23 mouse cellular contexts compared by ENCODE assay signal in genomic region chr14:75237096-75237495, GRCm38 (mm10). TPM values are rescaled to one million over a fixed set of nuclear protein-coding genes. Genes with fewer than 3 reads are reported as not detected.
DNase-seq lines count a peak whose midpoint lies in the region; ATAC-seq lines count a peak whose summit lies in the region.
"Had no signal": no experiment of that assay in that cellular context is flagged by ENCODE, and none has a peak within 500 bp of the region (broad histone marks: within the 10 kb centered on the region; RNA-seq: fewer than 3 reads in every experiment).

No protein-coding gene starts in this region.

- H3K27me3 ChIP-seq in hindbrain, embryonic 14.5 days (ENCODE audit: control insufficient read depth, insufficient read depth, low read length) = no peaks in the 10 kb centered on the region
- no peaks in the 10 kb centered on the region for H3K27me3 ChIP-seq in hindbrain, embryonic 16.5 days (replicated peaks; ENCODE audit: control insufficient read depth, insufficient read depth, low read length)
- no peaks in the 10 kb centered on the region for H3K27me3 ChIP-seq in neural tube, embryonic 13.5 days
- H3K27me3 ChIP-seq in neural tube, embryonic 15.5 days (replicated peaks) = no peaks in the 10 kb centered on the region
- H3K27me3 ChIP-seq in forebrain, embryonic 15.5 days = no peaks in the 10 kb centered on the region
- H3K27me3 ChIP-seq in heart, embryonic 11.5 days (ENCODE audit: control insufficient read depth, insufficient read depth, low read length) = no peaks in the 10 kb centered on the region
- H3K27me3 ChIP-seq: heart, embryonic 12.5 days had no signal

- no peak for ATAC-seq in hindbrain, embryonic 14.5 days (ENCODE audit: low FRiP score)
- ATAC-seq in hindbrain, embryonic 16.5 days = no peak
- ATAC-seq in neural tube, embryonic 13.5 days (ENCODE audit: low read depth) = no peak
- no peak for ATAC-seq in neural tube, embryonic 15.5 days (ENCODE audit: low FRiP score)
- no peak for ATAC-seq in forebrain, embryonic 15.5 days (replicated peaks)
- ATAC-seq in heart, embryonic 11.5 days (replicated peaks; ENCODE audit: insufficient number of reproducible peaks, low FRiP score, low TSS enrichment) = no peak
- ATAC-seq: inflammation-experienced regulatory T-cells, adult 6 months had no signal

- H3K27ac ChIP-seq in hindbrain, embryonic 14.5 days = 0 out of 2 replicates have a peak overlapping the region, but pooled peaks have one; percentile 33
- H3K27ac ChIP-seq in hindbrain, embryonic 16.5 days (ENCODE audit: low read depth, low read length) = no peak overlapping the region
- H3K27ac ChIP-seq in neural tube, embryonic 13.5 days (replicated peaks) = peak overlapping the region; percentile 55; the same call in 1 of the 2 replicates
- H3K27ac ChIP-seq in neural tube, embryonic 15.5 days (replicated peaks) = no peak overlapping the region
- H3K27ac ChIP-seq in forebrain, embryonic 15.5 days (replicated peaks) = peak overlapping the region; percentile 87
- H3K27ac ChIP-seq in heart, embryonic 11.5 days (ENCODE audit: low read depth, low read length) = no peak overlapping the region
- H3K27ac ChIP-seq: embryonic facial prominence, embryonic 10.5 days; heart, adult 2 months; hindbrain, embryonic 10.5 days had no signal

- no peaks in the 10 kb centered on the region for H3K36me3 ChIP-seq in hindbrain, embryonic 14.5 days (replicated peaks; ENCODE audit: control insufficient read depth, insufficient read depth)
- no peaks in the 10 kb centered on the region for H3K36me3 ChIP-seq in hindbrain, embryonic 16.5 days (ENCODE audit: control insufficient read depth, insufficient read depth, low read length)
- H3K36me3 ChIP-seq in neural tube, embryonic 13.5 days = no peaks in the 10 kb centered on the region
- H3K36me3 ChIP-seq in neural tube, embryonic 15.5 days = no peaks in the 10 kb centered on the region
- H3K36me3 ChIP-seq in forebrain, embryonic 15.5 days = no peaks in the 10 kb centered on the region
- no peaks in the 10 kb centered on the region for H3K36me3 ChIP-seq in heart, embryonic 11.5 days (ENCODE audit: control insufficient read depth, insufficient read depth, low read length)
- H3K36me3 ChIP-seq: embryonic facial prominence, embryonic 10.5 days; heart, embryonic 12.5 days; hindbrain, embryonic 10.5 days; hindbrain, embryonic 15.5 days had no signal

- intact Hi-C loops in left cerebral cortex, postnatal 36 days (cut with DNase I) = loop anchor here (5.0 kb wide), 1 partner anchor 45 kb away; the partner anchor contains the start of gene Zc3h13

- H3K4me3 ChIP-seq in hindbrain, embryonic 14.5 days (replicated peaks; ENCODE audit: low read length) = no peak overlapping the region
- no peak overlapping the region for H3K4me3 ChIP-seq in hindbrain, embryonic 16.5 days (ENCODE audit: low read length)
- no peak overlapping the region for H3K4me3 ChIP-seq in neural tube, embryonic 13.5 days
- H3K4me3 ChIP-seq in neural tube, embryonic 15.5 days (replicated peaks) = no peak overlapping the region
- no peak overlapping the region for H3K4me3 ChIP-seq in forebrain, embryonic 15.5 days
- no peak overlapping the region for H3K4me3 ChIP-seq in heart, embryonic 11.5 days (ENCODE audit: low read depth, low read length)
- H3K4me3 ChIP-seq: embryonic facial prominence, embryonic 10.5 days; heart, adult 2 months; heart, embryonic 12.5 days; hindbrain, embryonic 10.5 days; hindbrain, embryonic 15.5 days had no signal

- no peak for DNase-seq in hindbrain, embryonic 14.5 days (ENCODE audit: low spot score)
- no peak for DNase-seq in left cerebral cortex, postnatal 36 days (ENCODE audit: low spot score in 2 of 2)
- DNase-seq: adrenal gland, postnatal 10 days; B cell, adult 2 months; cerebellum, adult 18-20 months; cerebellum, adult 9-11 months; gastrocnemius, postnatal 14 days; heart, adult 2 months had no signal

- H3K9ac ChIP-seq in hindbrain, embryonic 14.5 days = no peak overlapping the region
- H3K9ac ChIP-seq in hindbrain, embryonic 16.5 days (ENCODE audit: low read depth, low read length) = no peak overlapping the region
- no peak overlapping the region for H3K9ac ChIP-seq in neural tube, embryonic 13.5 days
- H3K9ac ChIP-seq in neural tube, embryonic 15.5 days (replicated peaks) = no peak overlapping the region
- no peak overlapping the region for H3K9ac ChIP-seq in forebrain, embryonic 15.5 days (replicated peaks)
- no peak overlapping the region for H3K9ac ChIP-seq in heart, embryonic 11.5 days (ENCODE audit: low read depth, low read length)
- H3K9ac ChIP-seq: heart, embryonic 12.5 days; hindbrain, embryonic 15.5 days had no signal

- 72% methylated on average over 8 of the region's 8 CpGs for WGBS in hindbrain, embryonic 14.5 days
- 71% methylated on average over 8 of the region's 8 CpGs for WGBS in hindbrain, embryonic 16.5 days
- WGBS in neural tube, embryonic 13.5 days = 66% methylated on average over 8 of the region's 8 CpGs
- WGBS in neural tube, embryonic 15.5 days = 68% methylated on average over 8 of the region's 8 CpGs
- 31% methylated on average over 8 of the region's 8 CpGs for WGBS in forebrain, embryonic 15.5 days
- WGBS in heart, embryonic 11.5 days (ENCODE audit: insufficient replicate concordance) = 78% methylated on average over 8 of the region's 8 CpGs

- no peaks in the 10 kb centered on the region for H3K9me3 ChIP-seq in hindbrain, embryonic 14.5 days (ENCODE audit: control insufficient read depth, low read length)
- H3K9me3 ChIP-seq in hindbrain, embryonic 16.5 days (ENCODE audit: control insufficient read depth, low read length) = no peaks in the 10 kb centered on the region
- H3K9me3 ChIP-seq in neural tube, embryonic 13.5 days = no peaks in the 10 kb centered on the region
- no peaks in the 10 kb centered on the region for H3K9me3 ChIP-seq in neural tube, embryonic 15.5 days (replicated peaks)
- H3K9me3 ChIP-seq in forebrain, embryonic 15.5 days = no peaks in the 10 kb centered on the region
- H3K9me3 ChIP-seq in heart, embryonic 11.5 days (replicated peaks; ENCODE audit: control insufficient read depth, low read length) = no peaks in the 10 kb centered on the region
- H3K9me3 ChIP-seq: embryonic facial prominence, embryonic 10.5 days; heart, embryonic 12.5 days; hindbrain, embryonic 10.5 days; hindbrain, embryonic 15.5 days had no signal

- no peak overlapping the region for H3K4me2 ChIP-seq in hindbrain, embryonic 14.5 days (replicated peaks)
- no peak overlapping the region for H3K4me2 ChIP-seq in hindbrain, embryonic 16.5 days (ENCODE audit: low read length)
- no peak overlapping the region for H3K4me2 ChIP-seq in neural tube, embryonic 13.5 days
- H3K4me2 ChIP-seq in neural tube, embryonic 15.5 days = no peak overlapping the region
- no peak overlapping the region for H3K4me2 ChIP-seq in forebrain, embryonic 15.5 days (replicated peaks)
- H3K4me2 ChIP-seq in heart, embryonic 11.5 days = no peak overlapping the region
- H3K4me2 ChIP-seq: heart, embryonic 12.5 days had no signal

- H3K4me1 ChIP-seq in hindbrain, embryonic 14.5 days (replicated peaks; ENCODE audit: control insufficient read depth, insufficient read depth, low read length) = peaks cover 11% of the 10 kb centered on the region; the same call in 1 of the 2 replicates
- peaks cover 11% of the 10 kb centered on the region for H3K4me1 ChIP-seq in hindbrain, embryonic 16.5 days (ENCODE audit: control insufficient read depth, insufficient read depth, low read depth, low read length)
- peaks cover 16% of the 10 kb centered on the region for H3K4me1 ChIP-seq in neural tube, embryonic 13.5 days (replicated peaks)
- peaks cover 16% of the 10 kb centered on the region for H3K4me1 ChIP-seq in neural tube, embryonic 15.5 days
- peaks cover 40% of the 10 kb centered on the region for H3K4me1 ChIP-seq in forebrain, embryonic 15.5 days
- H3K4me1 ChIP-seq in heart, embryonic 11.5 days (ENCODE audit: control insufficient read depth, insufficient read depth, low read length) = no peaks in the 10 kb centered on the region
- H3K4me1 ChIP-seq: heart, embryonic 12.5 days had no signal

RNA-seq across cellular contexts. Expression of gene Cpb2, which starts 5.0 kb away (rescaled TPM):
- 0.17 TPM in 1 of 2 replicates, not detected in the other for polyA plus RNA-seq in hindbrain, embryonic 14.5 days (2014; fragmentation: Nextera tagmentation; extraction: Ambion mirVana)
- polyA plus RNA-seq in hindbrain, embryonic 16.5 days (2015; fragmentation: Nextera tagmentation; extraction: Ambion mirVana) = 0.14 TPM in 1 of 2 replicates, not detected in the other
- polyA plus RNA-seq in neural tube, embryonic 13.5 days (2015; fragmentation: Nextera tagmentation; extraction: Ambion mirVana) = not detected in 2 replicates
- polyA plus RNA-seq in neural tube, embryonic 15.5 days (2015; fragmentation: Nextera tagmentation; extraction: Ambion mirVana) = 0.23 TPM in 1 of 2 replicates, not detected in the other
- polyA plus RNA-seq in forebrain, embryonic 15.5 days (2015; fragmentation: Nextera tagmentation; extraction: Ambion mirVana) = 0.23 TPM in 1 of 2 replicates, not detected in the other
- 1.1 TPM in 1 of 2 replicates, not detected in the other for polyA plus RNA-seq in heart, embryonic 11.5 days (2014; fragmentation: Nextera tagmentation; extraction: Ambion mirVana)
- not detected for total RNA-seq in left cerebral cortex, postnatal 36 days (2021)
- total RNA-seq: gastrocnemius, adult 18-20 months; gastrocnemius, postnatal 14 days; heart, adult 2 months; heart, postnatal 25 days; MEL had no signal
- polyA plus RNA-seq: embryonic facial prominence, embryonic 10.5 days; embryonic facial prominence, embryonic 14.5 days; gonadal fat pad, adult 2 months; heart, adult 2 months; hindbrain, embryonic 10.5 days; hindbrain, embryonic 15.5 days; inflammation-experienced regulatory T-cells, adult 6 months had no signal

RNA-seq across cellular contexts. Expression of gene Zc3h13, which starts 47.1 kb away (rescaled TPM):
- polyA plus RNA-seq in hindbrain, embryonic 14.5 days (2014; fragmentation: Nextera tagmentation; extraction: Ambion mirVana) = 34.5 and 34.6 TPM in 2 replicates
- 38.5 and 41.5 TPM in 2 replicates for polyA plus RNA-seq in hindbrain, embryonic 16.5 days (2015; fragmentation: Nextera tagmentation; extraction: Ambion mirVana)
- polyA plus RNA-seq in neural tube, embryonic 13.5 days (2015; fragmentation: Nextera tagmentation; extraction: Ambion mirVana) = 37.9 and 44.2 TPM in 2 replicates
- 41.0 and 43.6 TPM in 2 replicates for polyA plus RNA-seq in neural tube, embryonic 15.5 days (2015; fragmentation: Nextera tagmentation; extraction: Ambion mirVana)
- polyA plus RNA-seq in forebrain, embryonic 15.5 days (2015; fragmentation: Nextera tagmentation; extraction: Ambion mirVana) = 55.2 and 62.9 TPM in 2 replicates
- 17.3 and 20.2 TPM in 2 replicates for polyA plus RNA-seq in heart, embryonic 11.5 days (2014; fragmentation: Nextera tagmentation; extraction: Ambion mirVana)
- total RNA-seq in left cerebral cortex, postnatal 36 days (2021) = 10 to 100 TPM; 51.1 to 54.6 TPM

Comparison
In these comparisons a context has a peak if more than half of its experiments do, and no peak if none do; other contexts are left out.
1. H3K27ac ChIP-seq: peak in hindbrain, embryonic 14.5 days (single experiment), neural tube, embryonic 13.5 days (single experiment) and forebrain, embryonic 15.5 days (single experiment); none in hindbrain, embryonic 16.5 days (single experiment), neural tube, embryonic 15.5 days (single experiment) and heart, embryonic 11.5 days (single experiment).